Mouse (Mus musculus) layer of hippocampus, postnatal 25 days (tissue): Measurements from ENCODE around the gene Wbp4. TPM values are rescaled to one million over a fixed set of nuclear protein-coding genes. Genes with fewer than 3 reads are reported as not detected.
"Not testable (repeated sequence)": the region's sequence is repeated elsewhere in the genome, so short reads cannot be mapped to it uniquely, and the experiment has no call there.

Source experiments
- DNase-seq, 2 experiments: peaks; one replicate each; pipeline ENCODE4 v3.0.0; 2022; ENCODE audit warnings: mixed read lengths in 2 of 2, low spot score in 1 of 2; ENCODE audit errors: extremely low spot score in 1 of 2
- total RNA-seq, 2 experiments: library from RNA; stranded (reverse); gene quantifications; 2 replicates each; pipeline ENCODE4 v1.2.3; 2021

The Wbp4 gene
- total RNA-seq = 10 to 100 TPM; 46.6 to 53.0 TPM

DNA sequence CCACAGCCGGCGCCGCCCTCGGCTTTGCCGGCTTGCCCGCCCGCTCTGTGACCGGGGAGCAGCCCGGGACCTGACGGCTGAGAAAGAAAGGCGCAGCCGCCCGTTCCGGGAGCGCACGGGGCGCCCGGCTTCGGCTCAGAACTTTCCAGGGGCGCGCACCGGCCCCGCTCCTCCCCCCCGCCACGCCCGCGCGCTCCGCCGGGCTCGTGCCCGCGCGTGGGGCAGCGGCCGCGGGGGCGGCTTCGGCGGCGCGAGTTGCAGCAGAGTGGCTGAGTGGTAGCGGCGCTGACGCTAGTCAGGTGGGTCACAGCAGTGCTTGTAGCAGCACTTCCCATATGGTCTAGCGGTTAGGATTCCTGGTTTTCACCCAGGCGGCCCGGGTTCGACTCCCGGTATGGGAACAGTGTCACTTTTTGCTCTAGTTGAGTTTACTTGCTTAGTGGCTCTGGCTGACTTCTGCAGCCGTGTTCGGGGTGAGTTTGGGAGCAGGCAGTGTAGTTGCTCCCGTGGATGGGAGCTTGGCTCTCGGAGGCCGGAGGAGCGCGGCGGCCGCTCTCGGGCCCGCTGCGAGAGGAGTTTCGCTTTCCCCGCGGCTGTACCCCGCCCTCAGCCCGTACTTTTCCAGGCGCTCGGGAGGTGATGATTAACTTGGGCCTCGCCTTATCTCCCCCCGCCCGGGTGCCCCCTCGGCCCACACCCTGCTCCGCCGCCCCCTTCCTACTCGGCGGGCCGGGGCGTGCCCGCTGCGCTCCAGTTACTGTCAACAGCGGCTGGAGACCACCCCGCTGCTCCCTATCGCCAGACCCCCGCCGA, at the start of gene Wbp4:
Gene Wbp4, minus strand, starts transcription at position 182 of the 813 bp plus-strand sequence.
- DNase-seq = peak; percentile 97 to 99

DNA sequence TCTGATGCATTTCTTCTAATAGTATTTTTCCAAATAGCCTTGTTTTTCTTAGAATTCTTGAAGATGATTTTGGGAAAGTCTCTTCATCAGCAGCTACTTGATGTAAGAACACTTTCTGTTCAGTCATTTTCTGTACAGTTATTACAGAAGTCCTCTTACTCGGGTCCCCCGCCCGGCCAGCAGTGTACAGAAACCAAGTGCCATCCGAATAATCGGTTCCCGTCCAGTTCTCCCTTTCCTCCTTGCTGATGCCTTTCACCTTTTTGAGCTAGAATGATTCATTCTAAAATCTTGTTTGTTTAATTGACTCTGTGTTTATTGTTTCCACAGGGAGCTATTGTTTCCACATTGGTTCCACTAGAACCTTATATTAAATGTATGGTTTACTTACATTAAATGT, 49.4 kb upstream of the Wbp4 start:
- DNase-seq = no peak

DNA sequence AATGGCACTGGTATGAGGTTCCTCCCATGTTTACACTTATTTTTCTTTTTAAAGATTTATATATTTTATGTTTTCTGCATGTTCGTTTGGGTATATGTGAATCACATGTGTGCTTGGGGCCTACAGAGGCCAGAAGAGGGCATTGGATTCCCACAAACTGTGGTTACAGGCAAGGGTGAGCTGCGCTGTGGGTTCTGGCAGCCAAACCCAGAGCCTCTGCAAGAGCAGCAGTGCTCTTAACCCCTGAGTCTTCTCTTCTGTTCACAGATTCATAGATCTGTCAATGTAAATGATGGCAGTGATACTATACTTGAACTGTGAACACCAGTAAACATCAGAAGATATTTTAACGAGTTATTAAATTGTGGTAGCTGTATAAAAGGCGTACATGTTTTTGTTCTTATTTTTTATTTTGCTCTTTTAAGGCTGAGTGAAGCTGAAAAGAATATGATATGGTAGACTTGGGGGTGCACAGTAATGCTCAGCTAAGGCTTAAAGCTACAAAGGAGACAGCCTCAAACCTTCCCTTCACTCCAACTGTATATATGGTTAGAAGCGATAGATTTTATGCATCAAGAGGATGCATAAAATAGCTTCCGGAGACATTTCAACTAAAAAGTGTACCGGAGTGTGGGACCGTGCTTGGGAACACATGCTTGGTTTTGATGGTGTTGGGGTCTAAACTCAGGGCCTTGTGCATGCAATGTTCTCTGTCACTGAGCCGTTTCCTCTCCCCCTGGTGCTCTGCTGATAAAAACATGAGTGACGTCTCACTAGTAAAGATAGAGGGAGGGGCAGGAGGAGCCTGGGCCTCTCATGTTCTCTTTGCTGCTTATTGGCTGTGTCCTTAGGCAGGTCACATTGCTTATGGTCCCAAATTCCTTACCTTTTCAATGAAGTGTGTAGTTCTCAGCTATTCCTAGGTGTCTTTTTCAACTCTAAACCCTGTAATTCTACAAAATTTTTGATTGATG, 48.5 kb upstream of the Wbp4 start:
- DNase-seq = no peak

GRCm38 (mm10) chr14:79527704-79528103, 46.4 kb upstream of the Wbp4 start:
- no peak for DNase-seq

GRCm38 (mm10) chr14:79526106-79526505, 44.8 kb upstream of the Wbp4 start:
- DNase-seq = not testable (repeated sequence)

DNA sequence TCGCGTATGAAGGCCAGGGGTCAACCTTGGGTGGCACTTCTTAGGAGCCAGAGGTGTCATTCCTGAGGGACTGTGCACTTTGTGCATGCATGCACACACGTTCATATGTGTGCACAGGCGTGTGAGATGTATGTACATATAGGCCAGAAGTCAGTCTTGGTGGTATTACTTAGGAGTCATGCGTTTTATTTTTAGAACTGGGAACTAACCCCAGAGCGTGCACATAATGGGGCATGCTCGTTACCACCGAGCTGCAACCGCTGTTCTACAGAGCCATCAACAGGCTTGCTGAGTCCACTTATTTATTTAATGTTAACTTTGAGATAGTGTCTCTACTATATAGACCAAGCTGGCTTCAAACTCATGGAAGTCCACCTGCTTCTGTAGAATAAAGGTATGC, 41.1 kb upstream of the Wbp4 start:
- no peak for DNase-seq

GRCm38 (mm10) chr14:79521471-79522117, 40.3 kb upstream of the Wbp4 start:
- DNase-seq = no peak

GRCm38 (mm10) chr14:79521056-79521455, 39.7 kb upstream of the Wbp4 start:
- no peak for DNase-seq

DNA sequence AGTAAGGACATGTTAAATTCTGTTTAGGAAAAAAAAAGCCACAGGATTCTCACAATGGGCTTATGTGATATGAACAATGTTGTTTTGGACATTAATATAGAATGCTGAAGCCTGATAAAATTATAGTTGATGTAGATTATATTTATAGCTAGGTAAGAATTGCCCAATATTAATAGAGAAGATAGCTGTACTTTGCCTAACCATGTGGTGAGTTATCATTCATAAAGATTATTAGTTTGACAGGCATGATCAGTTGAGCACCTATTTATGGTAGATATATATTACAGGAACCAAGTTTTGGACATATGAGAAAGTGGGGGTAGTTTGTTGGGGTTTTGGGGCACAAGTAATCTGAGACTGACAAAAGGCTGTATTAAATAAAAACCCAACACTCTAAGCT, 39.3 kb upstream of the Wbp4 start:
- no peak for DNase-seq

GRCm38 (mm10) chr14:79519663-79519975, 38.3 kb upstream of the Wbp4 start:
- no peak for DNase-seq

GRCm38 (mm10) chr14:79518761-79519662, 37.7 kb upstream of the Wbp4 start:
- DNase-seq = no peak

DNA sequence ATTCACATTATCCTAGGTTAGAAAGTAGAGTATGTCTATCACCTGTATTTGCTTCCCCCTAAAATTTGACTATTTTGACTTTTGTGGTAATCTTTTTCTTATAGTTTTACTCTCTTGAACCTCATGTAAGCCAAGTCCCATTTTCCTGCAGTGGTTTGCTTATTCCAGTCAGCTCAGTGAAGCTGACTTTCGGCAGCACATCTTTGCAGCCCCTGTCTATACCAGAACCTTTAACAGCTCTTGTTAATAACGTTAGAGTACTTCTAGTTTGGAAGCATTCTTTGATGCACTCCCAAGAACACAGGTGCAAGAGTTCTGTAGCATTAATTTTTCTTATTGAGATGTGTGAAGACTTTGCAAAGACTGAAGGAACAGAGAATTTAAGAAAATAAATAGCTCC, 36.8 kb upstream of the Wbp4 start:
- DNase-seq = no peak

- DNase-seq = no peak
Observed at GRCm38 (mm10) chr14:79517185-79517740, 35.9 kb upstream of the Wbp4 start.

GRCm38 (mm10) chr14:79516751-79517150, 35.4 kb upstream of the Wbp4 start:
- no peak for DNase-seq

- no peak for DNase-seq
Observed at GRCm38 (mm10) chr14:79516243-79516610, 34.9 kb upstream of the Wbp4 start.

GRCm38 (mm10) chr14:79515511-79516242, 34.4 kb upstream of the Wbp4 start:
- no peak for DNase-seq

- DNase-seq = no peak
Observed at GRCm38 (mm10) chr14:79515100-79515499, 33.8 kb upstream of the Wbp4 start.

DNA sequence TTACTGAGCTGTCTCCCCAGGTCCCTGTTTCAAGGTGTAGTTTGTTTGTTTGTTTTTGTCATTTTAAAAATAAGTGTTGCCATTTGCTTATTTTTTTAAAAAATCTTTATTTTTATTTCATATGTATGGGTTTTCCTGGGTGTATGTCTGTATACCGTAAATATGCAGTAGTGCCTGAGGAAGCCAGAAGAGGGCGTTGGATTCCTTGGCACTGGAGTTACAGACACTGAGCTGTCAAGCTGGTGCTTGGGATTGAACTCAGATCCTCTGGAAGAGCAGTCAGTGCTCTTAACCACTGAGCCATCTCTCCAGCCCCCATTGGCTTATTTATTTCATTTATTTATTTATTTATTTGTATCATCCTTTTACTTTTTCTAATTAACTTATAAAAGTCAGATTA, 32.6 kb upstream of the Wbp4 start:
- no peak for DNase-seq

DNA sequence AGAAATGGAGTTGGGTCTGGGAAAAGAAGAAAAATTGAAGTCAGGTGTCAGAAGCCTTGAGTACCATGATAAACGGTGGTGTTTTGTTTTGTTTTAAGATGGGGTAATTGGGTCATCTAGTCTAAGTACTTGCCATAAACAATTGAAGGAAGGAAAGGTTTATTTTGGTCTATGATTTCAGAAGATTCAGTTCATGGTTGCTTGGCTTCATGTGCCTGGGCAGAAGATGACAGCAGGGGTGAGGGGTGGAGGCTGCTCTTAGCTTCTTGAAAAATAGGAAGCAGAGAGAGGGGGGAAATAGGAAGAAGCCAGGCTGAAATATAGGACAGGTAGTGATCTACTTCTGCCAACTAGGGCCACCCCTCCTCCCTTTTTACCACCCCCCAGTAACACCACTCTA, 30.2 kb upstream of the Wbp4 start:
- no peak for DNase-seq
